ENCODE assay signal across 24 mouse cellular contexts in genomic region chr3:36537701-36538470, GRCm38 (mm10). TPM values are rescaled to one million over a fixed set of nuclear protein-coding genes. Genes with fewer than 3 reads are reported as not detected.
DNase-seq lines count a peak whose midpoint lies in the region; ATAC-seq and TF ChIP-seq lines count a peak whose summit lies in the region.
"Had no signal": no experiment of that assay in that cellular context is flagged by ENCODE, and none has a peak within 500 bp of the region (broad histone marks: within the 10 kb centered on the region; RNA-seq: fewer than 3 reads in every experiment).

No protein-coding gene starts in this region.

- TF ChIP-seq CTCF in hindbrain, postnatal 0 days (IDR thresholded peaks at IDR 0.05; ENCODE audit: low read depth) = no peak

- WGBS in heart, embryonic 12.5 days = 70% methylated on average over 4 of the region's 4 CpGs
- 86% methylated on average over 4 of the region's 4 CpGs for WGBS in hindbrain, postnatal 0 days

- TF ChIP-seq POLR2A in myocyte (IDR thresholded peaks at IDR 0.05; ENCODE audit: insufficient read length, low read depth) = no peak

- peak; percentile 96 for DNase-seq in heart, adult 11 months
- DNase-seq in left cerebral cortex, adult 18-20 months (ENCODE audit: low spot score in 2 of 2) = peak; percentile 41 to 59
- no peak for DNase-seq in left cerebral cortex, postnatal 4 days
- peak; percentile 43 for DNase-seq in Muller cell, postnatal 12 days (ENCODE audit: inconsistent ontology term)
- DNase-seq in hindbrain, postnatal 0 days (ENCODE audit: low spot score) = no peak
- DNase-seq: adrenal gland, adult 2 months; adrenal gland, postnatal 25 days; cerebellum, adult 2 months; cerebellum, postnatal 14 days; embryo, embryonic 11 days; gastrocnemius, postnatal 10 days had no signal

- H3K9ac ChIP-seq in heart, embryonic 12.5 days = no peak overlapping the region
- no peak overlapping the region for H3K9ac ChIP-seq in hindbrain, postnatal 0 days (replicated peaks; ENCODE audit: low read length)
- H3K9ac ChIP-seq: embryonic facial prominence, embryonic 15.5 days; heart, embryonic 13.5 days; hindbrain, embryonic 14.5 days had no signal

- no peaks in the 10 kb centered on the region for H3K27me3 ChIP-seq in heart, embryonic 12.5 days (replicated peaks)
- no peaks in the 10 kb centered on the region for H3K27me3 ChIP-seq in myocyte (ENCODE audit: control insufficient read depth, insufficient read depth, insufficient read length)
- no peaks in the 10 kb centered on the region for H3K27me3 ChIP-seq in hindbrain, postnatal 0 days (ENCODE audit: insufficient read depth, low read length)
- H3K27me3 ChIP-seq: CH12.LX; heart, embryonic 13.5 days had no signal

- no peak for ATAC-seq in heart, embryonic 12.5 days (ENCODE audit: insufficient number of reproducible peaks, low FRiP score)
- ATAC-seq in hindbrain, postnatal 0 days = no peak
- ATAC-seq: forebrain, embryonic 14.5 days; intestine, embryonic 16.5 days had no signal

- no peaks in the 10 kb centered on the region for H3K36me3 ChIP-seq in heart, embryonic 12.5 days
- H3K36me3 ChIP-seq in myocyte (ENCODE audit: control insufficient read depth, insufficient read depth) = no peaks in the 10 kb centered on the region
- no peaks in the 10 kb centered on the region for H3K36me3 ChIP-seq in hindbrain, postnatal 0 days (ENCODE audit: insufficient read depth, low read length)
- H3K36me3 ChIP-seq: embryonic facial prominence, embryonic 15.5 days; forebrain, embryonic 10.5 days; heart, embryonic 13.5 days; hindbrain, embryonic 10.5 days had no signal

- H3K4me2 ChIP-seq in heart, embryonic 12.5 days = no peak overlapping the region
- H3K4me2 ChIP-seq in myocyte (ENCODE audit: low read depth) = peak overlapping the region; percentile 55
- no peak overlapping the region for H3K4me2 ChIP-seq in hindbrain, postnatal 0 days (ENCODE audit: low read depth, low read length)
- H3K4me2 ChIP-seq: embryonic facial prominence, embryonic 15.5 days; heart, embryonic 13.5 days; hindbrain, embryonic 14.5 days had no signal

- intact Hi-C loops in left cerebral cortex, postnatal 4 days (cut with DNase I) = no loop called here

- H3K4me1 ChIP-seq in heart, embryonic 12.5 days (replicated peaks) = 0 out of 2 replicates have a peak, but pooled peaks cover 2% of the 10 kb centered on the region
- no peaks in the 10 kb centered on the region for H3K4me1 ChIP-seq in hindbrain, postnatal 0 days (ENCODE audit: insufficient read depth, low read length)
- H3K4me1 ChIP-seq: embryonic facial prominence, embryonic 15.5 days had no signal

- H3ac ChIP-seq in myocyte (ENCODE audit: control insufficient read depth, insufficient read length) = no peak overlapping the region

- no peaks in the 10 kb centered on the region for H3K79me2 ChIP-seq in myocyte (ENCODE audit: control insufficient read depth, insufficient read depth)

- H3K27ac ChIP-seq in heart, embryonic 12.5 days (ENCODE audit: poor library complexity, severe bottlenecking) = no peak overlapping the region
- H3K27ac ChIP-seq in hindbrain, postnatal 0 days = no peak overlapping the region
- H3K27ac ChIP-seq: embryonic facial prominence, embryonic 15.5 days; forebrain, embryonic 10.5 days; heart, embryonic 13.5 days; hindbrain, embryonic 10.5 days; hindbrain, embryonic 14.5 days had no signal

- H3K9me3 ChIP-seq in heart, embryonic 12.5 days (replicated peaks) = no peaks in the 10 kb centered on the region
- no peaks in the 10 kb centered on the region for H3K9me3 ChIP-seq in hindbrain, postnatal 0 days (ENCODE audit: low read length)
- H3K9me3 ChIP-seq: embryonic facial prominence, embryonic 15.5 days; heart, embryonic 13.5 days; hindbrain, embryonic 10.5 days had no signal

- H3K4me3 ChIP-seq in heart, embryonic 12.5 days = no peak overlapping the region
- no peak overlapping the region for H3K4me3 ChIP-seq in myocyte
- H3K4me3 ChIP-seq in hindbrain, postnatal 0 days (ENCODE audit: low read length) = no peak overlapping the region
- H3K4me3 ChIP-seq: embryonic facial prominence, embryonic 15.5 days; erythroblast, embryonic 14.5 days; forebrain, embryonic 10.5 days; heart, embryonic 13.5 days; hindbrain, embryonic 10.5 days had no signal

TF ChIP-seq in myocyte, 11 proteins besides CTCF, POLR2A, EP300 and RAD21:
- TF ChIP-seq TCF3 (IDR thresholded peaks at IDR 0.05; ENCODE audit: insufficient read length, low read depth) (no peak), REST (IDR thresholded peaks at IDR 0.05; ENCODE audit: insufficient read depth, insufficient read length) (no peak), MYOD1 (IDR thresholded peaks at IDR 0.05; ENCODE audit: control insufficient read depth in 1 of 3, insufficient read length in 2 of 3, low read depth in 2 of 3) (peak in 1 of 3 experiments; percentile 9), TCF12 (IDR thresholded peaks at IDR 0.05; ENCODE audit: insufficient read depth, poor library complexity, severe bottlenecking) (no peak), E2F4 (IDR thresholded peaks at IDR 0.05; ENCODE audit: insufficient read depth) (no peak), POLR2AphosphoS2 (IDR thresholded peaks at IDR 0.05; ENCODE audit: insufficient read length, low read depth) (no peak), CEBPB (IDR thresholded peaks at IDR 0.05; ENCODE audit: insufficient read depth, poor library complexity, severe bottlenecking) (no peak)

RNA-seq across cellular contexts. Expression of gene Exosc9, which starts 14.5 kb away (rescaled TPM):
- 45.0 and 49.5 TPM in 2 replicates for polyA plus RNA-seq in heart, embryonic 12.5 days (2016; fragmentation: Nextera tagmentation; extraction: Ambion mirVana)
- total RNA-seq in left cerebral cortex, adult 18-20 months (2021) = 10 to 100 TPM; 38.2 to 41.0 TPM
- 10 to 100 TPM; 49.9 to 51.9 TPM for total RNA-seq in left cerebral cortex, postnatal 4 days (2021)
- polyA plus RNA-seq in myocyte (2012; fragmentation: generic; extraction: Trizol) = 12.1 TPM
- 34.9 and 37.2 TPM in 2 replicates for total RNA-seq in hindbrain, postnatal 0 days (2014; rRNA removed)
- 68.2 and 70.5 TPM in 2 replicates for polyA plus RNA-seq in hindbrain, postnatal 0 days (2015; fragmentation: Nextera tagmentation; extraction: Ambion mirVana)

RNA-seq across cellular contexts. Expression of gene Gm11549, which starts 16.3 kb away (rescaled TPM):
- 0.30 and 0.31 TPM in 2 replicates for polyA plus RNA-seq in heart, embryonic 12.5 days (2016; fragmentation: Nextera tagmentation; extraction: Ambion mirVana)
- 10 to 100 TPM; 34.4 to 35.0 TPM for total RNA-seq in left cerebral cortex, adult 18-20 months (2021)
- 1 to 10 TPM; 1.5 to 2.6 TPM for total RNA-seq in left cerebral cortex, postnatal 4 days (2021)
- not detected for polyA plus RNA-seq in myocyte (2012; fragmentation: generic; extraction: Trizol)
- total RNA-seq in hindbrain, postnatal 0 days (2014; rRNA removed) = 1.0 and 1.3 TPM in 2 replicates
- 0.53 and 0.62 TPM in 2 replicates for polyA plus RNA-seq in hindbrain, postnatal 0 days (2015; fragmentation: Nextera tagmentation; extraction: Ambion mirVana)
- total RNA-seq: adrenal gland, postnatal 25 days; CH12.LX; common myeloid progenitor, adult 5-6 weeks; granulocyte monocyte progenitor cell, adult 5-6 weeks had no signal
- polyA plus RNA-seq: erythroblast, embryonic 14.5 days had no signal

RNA-seq across cellular contexts. Expression of gene Ccna2, which starts 34.1 kb away (rescaled TPM):
- polyA plus RNA-seq in heart, embryonic 12.5 days (2016; fragmentation: Nextera tagmentation; extraction: Ambion mirVana) = 194 and 199 TPM in 2 replicates
- total RNA-seq in left cerebral cortex, adult 18-20 months (2021) = under 1 TPM; 0.67 to 0.75 TPM
- total RNA-seq in left cerebral cortex, postnatal 4 days (2021) = 10 to 100 TPM; 12.1 to 14.8 TPM
- 29.0 TPM for polyA plus RNA-seq in myocyte (2012; fragmentation: generic; extraction: Trizol)
- total RNA-seq in hindbrain, postnatal 0 days (2014; rRNA removed) = 54.1 and 69.2 TPM in 2 replicates
- 30.9 and 34.7 TPM in 2 replicates for polyA plus RNA-seq in hindbrain, postnatal 0 days (2015; fragmentation: Nextera tagmentation; extraction: Ambion mirVana)

Comparison
In these comparisons a context has a peak if more than half of its experiments do, and no peak if none do; other contexts are left out.
1. DNase-seq: peak in heart, adult 11 months (single experiment), left cerebral cortex, adult 18-20 months (2 of 2) and Muller cell, postnatal 12 days (single experiment); none in left cerebral cortex, postnatal 4 days (single experiment) and hindbrain, postnatal 0 days (single experiment).
2. RNA of gene Gm11549, which starts 16.3 kb away (total RNA-seq): 34.4 to 35.0 TPM in left cerebral cortex, adult 18-20 months; 1.5 to 2.6 TPM in left cerebral cortex, postnatal 4 days and 1.0 to 1.3 TPM in hindbrain, postnatal 0 days; every median in the first group is over 4 times any median in the second.
3. RNA of gene Ccna2, which starts 34.1 kb away (total RNA-seq): 54.1 to 69.2 TPM in hindbrain, postnatal 0 days and 12.1 to 14.8 TPM in left cerebral cortex, postnatal 4 days; 0.67 to 0.75 TPM in left cerebral cortex, adult 18-20 months; every median in the first group is over 4 times any median in the second.